Mouse (Mus musculus): ENCODE data around the gene Fmc1. TPM values are rescaled to one million over a fixed set of nuclear protein-coding genes. Genes with fewer than 3 reads are reported as not detected.

Gene Fmc1
- polyA plus RNA-seq, 1 experiment from 2014 or later: 148 TPM

- Histone ChIP-seq H3K36me3 (ENCODE audit: control insufficient read depth, insufficient read depth, low read length) (peaks cover 29% of the 10 kb centered on the region), H3K9me3 (ENCODE audit: control insufficient read depth, low read depth, low read length) (no peaks in the 10 kb centered on the region), H3K9ac (replicated peaks; ENCODE audit: low read depth, low read length) (no peak overlapping the region), H3K4me3 (ENCODE audit: low read depth, low read length) (no peak overlapping the region), H3K4me2 (replicated peaks; ENCODE audit: low read depth, low read length) (no peak overlapping the region), H3K27ac (ENCODE audit: low read length) (no peak overlapping the region), H3K4me1 (ENCODE audit: control insufficient read depth, insufficient read depth, low read length) (no peaks in the 10 kb centered on the region), H3K27me3 (ENCODE audit: control insufficient read depth, insufficient read depth, low read length) (no peaks in the 10 kb centered on the region)
- WGBS: 90% methylated on average over 3 of the region's 3 CpGs
- no peak for ATAC-seq (ENCODE audit: insufficient number of reproducible peaks, insufficient read depth, low FRiP score, low read depth)
These were observed 48.4 kb downstream of the Fmc1 start for GRCm38 (mm10) chr6:38581711-38582110.

Small RNA genes within 50 kb of the gene (microRNA-seq; reads per million reads assigned to microRNA genes)
- gene Mir7670: not detected

Other genes starting within 250 kb of the Fmc1 start
- gene Zc3hav1l, start 234.2 kb upstream of the Fmc1 start, polyA plus RNA-seq (2014; fragmentation: Nextera tagmentation; extraction: Ambion mirVana): 13.3 and 14.8 TPM in 2 replicates
- gene Zc3hav1, start 178.9 kb upstream of the Fmc1 start, polyA plus RNA-seq (2014; fragmentation: Nextera tagmentation; extraction: Ambion mirVana): 5.8 and 6.3 TPM in 2 replicates
- 6.9 and 9.2 TPM in 2 replicates for gene Ttc26, start 152.0 kb upstream of the Fmc1 start, polyA plus RNA-seq (2014; fragmentation: Nextera tagmentation; extraction: Ambion mirVana)
- gene Ubn2, start 99.6 kb upstream of the Fmc1 start, polyA plus RNA-seq (2014; fragmentation: Nextera tagmentation; extraction: Ambion mirVana): 22.9 and 23.6 TPM in 2 replicates
- 74.3 and 74.9 TPM in 2 replicates for gene Luc7l2, start 17.8 kb downstream of the Fmc1 start, polyA plus RNA-seq (2014; fragmentation: Nextera tagmentation; extraction: Ambion mirVana)
- 0.30 and 0.57 TPM in 2 replicates for gene Klrg2, start 103.7 kb downstream of the Fmc1 start, polyA plus RNA-seq (2014; fragmentation: Nextera tagmentation; extraction: Ambion mirVana)
- gene Clec2l, start 129.6 kb downstream of the Fmc1 start, polyA plus RNA-seq (2014; fragmentation: Nextera tagmentation; extraction: Ambion mirVana): 1.8 and 1.9 TPM in 2 replicates